Mouse (Mus musculus) layer of hippocampus, adult 9-11 months (tissue): ENCODE results near the gene Rbm14.
A peak's percentile ranks its signal among the peaks of the same experiment; 100 is the strongest.

Source experiments
- DNase-seq: peaks from one replicate; pipeline ENCODE4 v3.0.0; 2022

Gene Rbm14

DNA sequence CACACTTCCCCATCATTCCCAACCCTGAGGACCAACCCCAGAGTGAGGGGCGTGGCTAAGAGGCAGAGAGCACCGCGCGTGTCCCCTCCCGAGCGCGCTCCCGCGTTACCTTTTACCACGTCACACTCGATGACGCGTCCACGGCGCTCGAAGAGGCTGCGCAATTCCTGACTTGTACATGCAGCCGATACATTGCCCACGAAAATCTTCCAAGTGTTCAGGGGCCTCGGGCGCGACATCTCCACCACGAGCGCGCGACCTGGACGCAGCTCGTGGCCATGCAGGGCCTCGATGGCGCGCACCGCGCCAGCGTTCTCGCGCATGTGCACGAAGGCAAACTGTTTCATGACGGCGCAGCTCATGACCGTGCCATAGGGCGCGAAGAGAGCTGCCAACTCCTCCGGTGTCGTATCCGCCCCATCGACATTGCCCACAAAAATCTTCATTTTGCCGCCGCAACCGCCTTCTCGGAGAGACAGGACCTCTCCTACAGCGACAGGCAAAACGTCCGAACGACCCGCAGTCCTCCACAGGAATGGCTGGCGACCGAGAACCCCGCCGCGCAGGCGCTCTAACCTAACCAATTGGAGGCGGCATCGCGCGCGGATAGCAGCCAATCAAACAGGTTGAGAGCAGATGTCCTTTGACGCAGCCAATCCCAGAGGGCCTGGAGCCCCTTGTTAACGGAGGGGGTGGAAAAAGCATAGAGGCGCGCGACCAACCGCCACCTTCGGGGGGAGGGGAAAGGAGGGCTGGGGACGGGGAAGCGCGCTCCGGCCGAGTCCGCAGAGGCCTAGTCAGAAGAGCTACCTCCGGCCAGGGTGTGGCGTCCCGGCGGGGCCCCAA, at the start of gene Rbm14, which contains the start of gene Gm21992:
Rbm14 (minus strand) TSS at position 572 of the 846 bp plus-strand sequence.
Gm21992 (minus strand) TSS at position 550 of the 846 bp plus-strand sequence.
- DNase-seq, result peak; percentile 98

DNA sequence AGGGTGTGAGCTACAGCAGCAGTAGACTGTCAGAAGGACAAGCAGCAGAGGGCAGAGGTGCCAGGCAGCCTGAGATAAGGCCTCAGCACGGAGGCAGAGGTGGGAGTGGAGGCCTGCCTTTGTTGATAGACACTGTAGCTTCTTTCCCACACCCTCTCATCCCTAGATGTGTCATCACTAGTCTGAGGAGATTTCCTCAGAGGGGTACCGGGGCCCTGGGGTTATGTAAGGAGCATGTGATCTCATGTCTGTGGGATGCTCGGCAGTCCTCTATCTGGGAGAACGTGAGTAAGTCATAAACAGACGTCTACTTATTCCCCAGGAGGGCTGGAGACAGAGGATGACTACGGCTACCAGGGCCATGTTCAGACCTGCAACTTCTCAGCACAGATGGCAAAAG, 47.6 kb upstream of the Rbm14 start:
- no peak for DNase-seq

DNA sequence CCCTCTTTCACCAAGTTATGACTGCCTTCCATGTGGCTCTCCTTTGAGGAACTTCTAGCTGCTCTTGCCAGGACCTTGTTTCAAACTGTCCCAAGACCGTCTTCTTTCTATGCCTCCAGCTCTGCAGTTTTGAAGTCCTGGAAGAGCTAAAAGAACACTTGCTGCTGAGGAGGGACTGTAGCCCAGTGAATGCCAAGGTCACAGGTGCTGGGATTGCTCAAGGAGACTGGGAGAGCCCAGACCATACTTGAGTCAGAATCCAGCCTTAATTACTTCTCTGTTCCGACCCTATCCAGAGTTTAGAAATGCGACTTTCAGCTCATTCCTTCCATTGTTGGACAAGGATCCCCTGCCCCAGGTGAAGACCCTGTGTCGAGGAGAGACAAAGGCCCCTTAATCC, 44.5 kb upstream of the Rbm14 start:
- DNase-seq, result no peak

DNA sequence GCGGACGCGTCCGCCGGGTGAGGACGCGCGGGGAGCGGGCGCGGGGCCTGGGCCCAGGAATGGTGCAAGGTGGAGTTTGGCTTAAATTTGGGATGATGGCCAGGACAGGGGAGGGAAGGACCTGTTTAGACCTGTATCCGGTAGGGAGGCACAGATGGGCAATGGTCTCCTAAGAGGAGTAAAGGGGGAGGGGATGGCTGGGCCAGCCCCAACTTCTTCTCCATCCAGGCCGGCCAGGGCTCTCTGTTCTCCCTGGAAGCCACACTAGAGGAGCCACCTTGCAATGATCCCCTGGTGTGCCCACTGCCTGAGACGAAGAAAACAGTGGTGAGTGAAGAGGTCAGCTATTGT, 44.0 kb upstream of the Rbm14 start:
- DNase-seq, result no peak

DNA sequence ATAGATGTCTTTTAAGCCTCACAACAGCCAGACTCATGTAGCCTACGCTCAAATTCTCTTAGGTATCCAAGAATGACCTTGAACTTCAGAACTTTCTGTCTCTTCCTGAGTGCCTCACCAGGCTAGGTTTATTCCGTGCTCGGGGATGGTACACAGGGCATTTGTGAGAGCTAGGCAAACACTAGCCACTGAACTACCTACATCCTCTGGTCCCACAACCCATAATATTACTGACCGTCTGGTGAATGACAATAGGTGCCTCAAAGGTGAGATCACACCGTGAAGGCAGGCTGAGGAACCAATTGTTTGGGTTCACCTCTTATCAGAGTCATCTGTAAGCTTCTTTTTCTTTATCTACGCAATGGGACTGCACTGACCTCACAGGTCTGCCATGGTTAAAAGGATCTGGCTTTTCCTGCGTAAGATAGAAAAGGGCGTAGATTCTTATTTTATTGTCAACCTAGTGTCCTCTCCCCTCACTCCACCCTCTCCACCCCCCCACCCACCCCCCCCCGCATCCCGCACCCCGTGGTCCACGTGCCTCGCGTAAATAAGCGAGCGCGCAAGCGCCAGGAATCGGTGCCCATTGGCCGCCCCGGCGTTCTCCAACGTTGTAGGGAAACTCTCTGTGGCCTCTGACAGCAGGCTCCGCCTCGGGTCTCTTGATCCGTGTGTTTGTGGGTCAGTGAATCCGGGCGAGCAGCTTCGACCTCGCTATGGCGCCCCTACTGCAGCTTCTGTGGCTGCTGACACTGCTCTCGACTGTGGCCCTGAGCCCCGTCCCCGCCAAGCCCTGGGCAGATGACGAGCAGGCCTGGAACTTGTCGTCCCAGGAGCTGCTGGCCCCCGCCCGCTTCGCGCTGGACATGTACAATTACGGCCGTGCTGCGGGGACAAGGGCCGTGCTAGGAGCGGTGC, 43.4 kb upstream of the Rbm14 start, which contains the start of gene Ctsf:
Ctsf (plus strand) TSS at position 579 of the 918 bp plus-strand sequence.
- DNase-seq, result peak; percentile 94

DNA sequence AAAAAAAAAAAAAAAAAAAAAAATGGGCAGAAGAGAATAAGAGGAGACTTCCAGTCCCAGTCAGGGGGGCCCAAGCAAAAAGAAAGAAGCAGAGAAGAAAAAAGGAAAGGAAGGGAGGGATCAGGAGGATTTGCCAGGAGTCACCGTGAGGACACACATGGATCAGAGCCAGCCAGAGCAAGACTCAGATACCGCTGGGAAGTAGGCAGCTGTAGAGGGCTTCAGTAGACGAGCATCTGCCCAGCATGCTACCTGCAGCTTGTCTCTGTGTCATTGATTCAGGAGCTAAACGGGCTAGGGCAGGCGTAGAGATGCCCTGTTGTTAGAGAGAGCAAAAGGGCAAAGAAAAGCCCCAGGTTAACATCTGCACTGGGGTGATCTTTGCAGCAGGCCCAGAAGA, 38.8 kb upstream of the Rbm14 start:
- no peak for DNase-seq

DNA sequence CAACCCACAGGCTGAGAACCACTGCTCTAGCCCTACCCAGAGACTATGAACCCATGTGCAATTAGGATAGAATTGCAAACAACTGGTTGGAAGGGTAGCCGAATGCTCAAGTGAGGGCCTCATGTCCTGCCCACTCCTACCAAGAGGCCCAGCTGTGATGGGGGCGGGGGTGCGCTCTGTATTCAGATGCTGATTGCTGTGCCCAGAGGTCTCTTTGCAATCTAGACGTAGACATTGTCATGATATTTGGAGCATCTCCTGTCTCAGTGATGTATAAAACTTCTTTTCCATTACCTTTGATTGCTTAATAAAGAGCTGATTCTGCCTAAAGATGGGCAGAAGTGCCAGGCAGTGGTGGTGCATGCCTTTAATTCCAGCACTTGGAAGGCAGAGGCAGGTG, 38.4 kb upstream of the Rbm14 start:
- DNase-seq, result no peak

DNA sequence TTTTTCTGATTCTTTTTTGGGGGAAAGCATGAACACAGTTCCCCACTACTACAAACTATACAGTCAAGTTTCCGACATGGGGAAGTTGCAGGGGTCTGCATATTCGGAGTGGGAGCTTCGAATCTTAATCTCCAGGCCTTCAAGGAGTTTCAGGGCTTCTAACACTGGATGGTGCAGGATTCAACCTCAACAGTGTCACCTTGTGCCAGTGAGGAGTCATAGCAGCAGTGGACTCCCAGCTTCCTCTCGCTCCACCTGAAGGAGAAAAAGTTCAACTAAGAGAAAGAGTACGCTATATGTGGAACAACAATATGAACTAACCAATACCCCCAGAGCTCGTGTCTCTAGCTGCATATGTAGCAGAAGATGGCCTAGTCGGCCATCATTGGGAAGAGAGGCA, 36.1 kb upstream of the Rbm14 start:
- DNase-seq, result no peak

DNA sequence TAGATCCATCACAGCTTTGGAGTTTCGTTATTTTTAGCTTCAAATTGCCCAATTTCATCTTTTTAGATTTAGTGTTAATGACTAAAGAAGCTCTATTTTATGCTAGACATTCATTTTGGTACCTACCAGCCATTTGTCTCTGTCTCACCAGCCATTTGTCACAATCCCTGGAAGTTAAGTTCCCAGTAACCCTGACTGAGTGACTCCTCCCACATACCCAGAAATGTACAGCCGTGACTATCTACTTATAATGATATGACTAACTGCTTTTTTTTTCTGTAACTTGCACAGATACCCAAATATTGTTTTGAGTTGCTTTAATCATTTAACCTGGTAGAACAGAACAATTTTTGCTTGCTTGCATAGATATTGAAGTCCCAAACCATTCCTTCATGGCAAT, 34.4 kb upstream of the Rbm14 start:
- no peak for DNase-seq

DNA sequence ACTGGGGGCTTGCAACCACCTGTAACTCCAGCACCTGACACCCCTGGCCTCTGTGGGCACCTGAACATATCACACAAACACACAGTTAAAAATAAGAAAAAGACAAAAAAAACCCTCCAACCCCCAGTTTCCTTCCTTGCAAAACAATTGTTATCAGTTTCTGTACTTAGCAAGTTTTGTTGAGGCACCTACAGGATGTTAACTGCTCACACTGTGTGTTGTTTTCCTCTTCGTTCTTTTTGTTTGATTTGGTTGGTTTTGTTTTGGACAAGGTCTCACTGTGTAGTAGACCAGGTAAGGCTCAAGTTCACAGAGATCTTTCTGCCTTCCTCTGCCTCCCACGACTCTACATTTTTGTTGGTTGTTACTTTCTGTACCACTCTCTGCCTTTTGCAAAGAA, 31.2 kb upstream of the Rbm14 start:
- no peak for DNase-seq

DNA sequence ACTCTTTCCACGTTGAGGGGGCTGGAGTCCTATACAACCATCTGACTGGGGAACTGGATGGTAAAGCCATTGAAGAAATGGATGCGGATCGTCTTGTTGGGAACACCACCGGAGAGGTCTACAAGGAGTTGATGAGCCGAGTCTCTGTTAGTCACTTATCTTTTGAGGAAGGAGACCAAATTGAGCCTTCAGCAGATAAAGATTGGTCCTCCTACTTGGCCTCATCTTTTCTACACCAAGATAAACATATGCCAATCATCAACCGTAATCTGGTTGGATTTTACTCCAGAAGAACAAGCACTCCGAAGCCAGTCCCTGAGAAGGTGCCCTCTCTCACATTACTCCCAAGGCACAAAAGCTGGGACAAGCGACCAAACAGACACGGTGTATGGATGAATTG, 29.4 kb upstream of the Rbm14 start:
- DNase-seq, result no peak

DNA sequence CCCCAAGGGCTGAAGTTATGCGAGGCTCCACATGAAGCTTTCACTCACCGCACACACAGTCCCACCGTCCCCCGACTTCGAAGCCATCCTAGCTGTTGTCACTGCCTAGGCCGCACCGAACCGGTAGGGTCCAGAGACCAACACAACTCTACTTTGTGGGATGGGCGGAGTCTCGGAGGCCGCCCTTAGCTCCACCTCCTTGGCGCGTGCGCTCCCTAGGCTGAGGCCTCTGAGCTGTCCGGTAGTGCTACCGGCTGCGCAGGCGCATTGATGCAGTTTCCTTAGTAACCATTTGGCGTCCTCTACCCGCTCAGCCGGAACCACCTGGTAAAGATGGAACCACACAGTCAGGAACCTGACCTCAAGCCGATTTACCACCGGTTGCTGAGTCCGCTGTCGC, 27.7 kb upstream of the Rbm14 start, which contains the start of the genes Ccs and Ccdc87:
Ccs (minus strand) TSS at position 184 of the 400 bp plus-strand sequence.
Ccdc87 (plus strand) TSS at position 218 of the 400 bp plus-strand sequence.
- peak; percentile 98 for DNase-seq

DNA sequence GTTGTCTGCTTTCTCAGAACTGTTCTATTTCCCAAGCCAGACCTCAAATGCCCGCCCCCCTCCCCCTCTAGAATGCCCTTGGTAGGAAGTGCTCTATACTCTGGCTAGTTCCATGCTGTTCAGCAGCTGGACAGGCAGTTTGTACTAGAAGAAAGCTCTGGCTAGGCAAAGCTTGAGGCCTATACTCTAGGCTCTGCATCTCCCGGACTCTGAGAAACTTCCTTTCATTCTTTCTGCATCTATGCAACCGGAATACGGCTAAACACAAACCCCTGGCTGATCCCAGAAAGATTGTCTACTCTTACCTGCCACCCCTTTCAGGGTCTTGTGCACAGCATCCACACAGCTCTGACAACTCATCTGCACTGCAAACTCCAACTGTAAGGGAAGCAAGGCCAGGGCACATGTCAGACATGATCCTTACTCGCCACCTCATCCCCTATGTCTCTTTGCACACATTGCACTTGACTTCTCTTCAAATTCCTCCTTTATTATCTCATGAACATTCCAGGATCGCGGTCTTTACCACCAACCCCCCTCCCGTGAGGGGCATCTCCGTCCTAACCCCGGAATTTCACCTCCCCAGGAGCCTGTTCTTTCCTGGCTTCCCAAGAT, 27.2 kb upstream of the Rbm14 start:
- no peak for DNase-seq

DNA sequence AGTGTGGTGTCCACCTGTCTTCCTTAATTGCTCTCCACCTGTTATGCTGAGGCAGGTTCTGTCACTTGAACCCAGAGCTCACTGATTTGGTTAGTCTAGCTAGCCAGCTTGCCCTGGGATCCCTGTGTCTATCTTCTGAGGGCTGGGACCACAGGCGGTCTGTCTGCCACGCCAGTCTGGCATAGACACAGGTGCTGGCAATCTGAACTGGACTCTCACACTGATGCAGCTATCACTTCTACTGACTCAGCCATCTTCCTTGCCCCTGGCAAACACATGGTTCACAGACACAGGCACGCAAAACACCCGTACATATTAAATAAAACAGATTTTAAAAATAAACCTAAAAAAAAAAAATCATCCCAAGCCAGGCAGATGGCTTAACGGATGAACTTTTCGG, 25.6 kb upstream of the Rbm14 start:
- DNase-seq, result no peak

DNA sequence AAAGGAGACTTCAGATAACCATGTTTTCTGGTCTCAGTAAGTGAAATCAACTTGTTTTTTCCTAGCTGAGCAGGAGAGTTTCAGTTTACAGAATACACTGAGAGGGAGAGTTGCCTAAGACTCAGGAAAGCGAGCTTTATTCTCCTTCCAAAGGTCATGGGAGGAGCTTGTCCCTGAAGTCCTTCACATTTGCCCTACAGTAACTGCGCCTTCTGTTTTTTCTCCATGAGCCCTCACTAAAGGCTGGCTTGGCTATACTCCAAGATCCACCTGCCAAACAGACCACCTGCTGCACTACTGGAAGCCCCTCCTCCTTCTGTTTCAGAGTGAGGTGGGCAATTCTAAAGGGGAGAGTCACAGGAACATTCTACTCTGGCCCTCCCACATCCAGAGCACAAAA, 24.7 kb upstream of the Rbm14 start:
- DNase-seq, result no peak

DNA sequence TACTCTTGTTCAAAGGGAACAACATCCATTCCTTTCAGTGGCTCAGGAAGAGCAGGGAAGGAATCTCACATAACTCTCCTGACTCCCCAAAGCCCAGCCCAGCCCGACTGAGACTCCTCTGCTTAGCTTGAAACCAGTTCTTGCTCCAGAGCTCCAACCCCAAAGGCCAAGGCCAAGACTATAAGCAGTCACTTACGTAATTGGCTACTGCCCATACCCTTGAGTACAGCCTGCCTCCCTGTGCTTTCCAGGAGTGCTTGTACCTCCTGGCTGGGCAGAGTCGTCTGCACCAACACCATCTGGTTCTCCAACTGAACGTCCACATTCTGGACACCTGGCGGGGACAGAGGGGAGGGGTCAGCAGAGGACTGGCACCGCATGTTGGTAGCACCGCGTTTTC, 22.5 kb upstream of the Rbm14 start:
- DNase-seq, result no peak

DNA sequence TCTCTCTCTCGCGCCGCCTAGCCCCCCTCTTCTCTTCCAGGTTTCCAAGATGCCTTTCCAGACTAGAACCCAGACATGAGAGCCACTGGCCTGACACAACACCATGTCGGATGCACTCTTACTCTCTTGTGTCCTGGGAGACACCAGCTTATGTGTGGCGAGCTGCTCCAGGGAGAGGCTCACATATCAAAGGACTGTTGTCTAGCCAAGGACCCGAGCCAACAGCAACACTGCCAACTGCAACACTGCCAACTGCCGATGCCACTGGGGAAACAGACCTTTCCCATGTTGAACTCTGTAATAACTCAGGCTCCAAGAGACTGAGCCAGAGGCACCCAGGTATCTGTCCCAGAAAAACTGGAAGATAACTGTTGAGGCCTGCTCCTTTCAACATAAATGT, 17.7 kb upstream of the Rbm14 start:
- DNase-seq, result peak; percentile 62

DNA sequence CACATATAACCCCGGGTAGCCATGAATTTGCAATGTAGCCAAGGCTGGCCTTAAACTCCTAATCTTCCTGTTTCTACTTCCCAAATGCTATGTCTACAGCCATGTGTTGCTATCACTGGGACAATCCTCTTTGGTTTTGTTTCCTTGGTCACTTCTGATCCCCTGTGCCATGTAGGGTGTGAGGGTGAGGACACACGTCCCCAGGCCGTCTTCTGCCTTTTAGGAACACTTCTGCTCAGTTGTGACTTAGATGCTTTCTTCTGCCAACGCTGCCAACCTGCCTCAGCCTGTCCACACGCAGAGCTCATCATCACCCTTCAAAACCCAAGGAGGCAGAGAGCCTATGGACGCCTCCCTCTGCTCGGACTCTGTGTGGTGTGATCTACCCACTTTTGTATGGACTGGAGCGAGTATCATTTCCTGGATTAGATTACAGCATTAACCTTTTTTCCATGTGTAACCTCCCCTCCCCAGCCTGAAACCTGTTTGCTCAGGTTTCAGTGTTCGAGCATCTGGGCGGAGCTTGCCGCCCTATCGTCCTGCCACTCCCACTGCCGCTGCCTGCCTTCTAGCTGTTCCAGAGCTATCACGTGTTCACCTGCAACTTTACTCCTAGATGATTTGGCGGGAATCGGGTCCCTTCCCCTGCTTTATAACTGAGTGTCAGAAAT, 17.1 kb upstream of the Rbm14 start:
- DNase-seq, result no peak

DNA sequence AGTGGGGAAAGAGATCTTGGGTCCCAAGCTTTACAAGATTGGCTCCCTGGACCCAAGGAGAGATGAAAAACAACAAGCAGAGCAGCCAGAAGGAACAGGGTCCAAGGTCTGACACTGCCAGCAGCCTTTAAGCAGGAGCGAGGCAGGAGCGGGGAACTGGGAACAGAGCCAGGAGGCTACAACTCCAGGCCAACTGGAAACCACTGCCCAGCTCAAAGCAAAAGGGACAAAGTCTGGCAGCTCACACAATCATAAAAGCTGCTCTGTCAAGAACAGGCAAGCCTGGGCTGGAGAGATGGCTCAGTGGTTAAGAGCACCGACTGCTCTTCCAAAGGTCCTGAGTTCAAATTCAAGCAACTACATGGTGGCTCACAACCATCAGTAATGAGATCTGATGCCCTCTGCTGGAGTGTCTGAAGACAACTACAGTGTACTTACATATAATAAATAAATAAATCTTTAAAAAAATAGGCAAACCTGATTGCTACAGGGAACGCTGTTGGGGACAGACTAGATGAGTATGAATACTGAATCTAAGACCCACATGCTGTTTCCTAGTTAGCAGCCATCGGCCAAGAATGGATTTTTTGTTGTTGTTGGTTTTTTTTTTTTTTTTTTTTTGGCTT, 9.4 kb upstream of the Rbm14 start:
- peak; percentile 65 for DNase-seq

DNA sequence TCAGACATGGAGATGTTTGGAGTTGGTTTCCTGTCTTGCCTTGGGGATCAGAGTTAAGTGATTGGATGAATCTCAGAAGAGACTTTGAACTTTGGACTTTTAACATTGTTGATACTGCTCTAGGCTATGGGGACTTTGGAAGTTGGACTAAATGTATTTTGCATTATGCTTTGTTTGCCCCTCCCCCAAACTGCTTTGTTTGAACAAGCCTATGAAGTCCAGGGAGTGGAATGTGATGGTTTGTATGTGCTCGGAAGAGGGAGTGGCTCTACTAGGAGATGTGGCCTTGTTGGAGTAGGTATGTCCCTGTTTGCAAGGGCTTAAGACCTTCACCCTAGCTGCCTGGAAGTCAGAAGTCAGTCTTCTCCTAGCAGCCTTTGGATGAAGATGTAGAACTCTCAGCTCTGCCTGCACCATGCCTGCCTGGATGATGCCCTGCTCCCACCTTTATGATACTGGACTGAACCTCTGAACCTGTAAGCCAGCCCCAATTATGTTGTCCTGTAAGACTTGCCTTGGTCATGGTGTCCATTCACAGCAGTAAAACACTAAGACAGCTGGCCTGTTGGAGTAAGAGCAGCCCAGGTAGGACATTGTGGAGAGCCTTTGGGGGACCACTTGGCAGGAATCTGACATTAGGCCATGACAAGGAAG, 5.9 kb upstream of the Rbm14 start:
- DNase-seq, result no peak

DNA sequence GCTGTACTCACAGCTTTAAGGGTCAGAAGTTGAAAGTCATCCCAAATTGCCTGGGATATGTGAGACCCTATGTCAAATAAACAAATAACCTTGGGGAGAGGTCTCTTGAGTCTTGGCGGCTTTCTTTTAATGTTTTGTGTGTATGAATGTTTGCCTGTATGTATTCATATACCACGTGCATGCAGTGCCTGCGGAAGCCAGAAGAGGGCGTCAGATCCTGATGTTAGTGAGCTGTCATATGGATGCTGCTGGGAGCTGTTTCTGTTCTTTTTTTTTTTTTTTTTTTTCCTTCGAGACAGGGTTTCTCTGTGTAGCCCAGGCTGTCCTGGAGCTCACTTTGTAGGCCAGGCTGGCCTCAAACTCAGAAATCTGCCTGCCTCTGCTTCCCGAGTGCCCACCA, 1.6 kb upstream of the Rbm14 start:
- no peak for DNase-seq
